Mouse (Mus musculus): ENCODE measurements at regions not wholly inside any gene's neighbourhood (a gene's known extent, or its start where the extent isn't known, plus 50 kb on each side); places are given as distances from the start of the nearest gene placed in this dataset.

GRCm38 (mm10) chr13:7306995-7307394, 658.4 kb upstream of the Pfkp start:
- DNase-seq, result no peak

- DNase-seq, result no peak
Measured at GRCm38 (mm10) chr13:7307396-7307795, 658.8 kb upstream of the Pfkp start.

- DNase-seq, result no peak
Measured at GRCm38 (mm10) chr13:7313474-7313873, 664.9 kb upstream of the Pfkp start.

GRCm38 (mm10) chr13:7330151-7330550, 681.6 kb upstream of the Pfkp start:
- no peak for DNase-seq

GRCm38 (mm10) chr13:7345760-7346159, 697.2 kb upstream of the Pfkp start:
- DNase-seq, result no peak

GRCm38 (mm10) chr13:7348431-7348830, 699.9 kb upstream of the Pfkp start:
- no peak for DNase-seq

- no peak for DNase-seq
Measured at GRCm38 (mm10) chr13:7353011-7353410, 704.4 kb upstream of the Pfkp start.

- no peak for DNase-seq
Measured at GRCm38 (mm10) chr13:7357071-7357470, 708.5 kb upstream of the Pfkp start.

- peak; percentile 5 for DNase-seq
Measured at GRCm38 (mm10) chr13:7373559-7373958, 725.0 kb upstream of the Pfkp start.

GRCm38 (mm10) chr13:7374993-7375627, 726.5 kb upstream of the Pfkp start:
- DNase-seq, result no peak

GRCm38 (mm10) chr13:7414342-7415287, 766.0 kb upstream of the Pfkp start:
- DNase-seq, result peak; percentile 19

- no peak for DNase-seq
Measured at GRCm38 (mm10) chr13:7427750-7428149, 774.9 kb upstream of the Adarb2 start.

GRCm38 (mm10) chr13:7429271-7429670, 773.4 kb upstream of the Adarb2 start:
- no peak for DNase-seq

- DNase-seq, result peak; percentile 3
Measured at GRCm38 (mm10) chr13:7451434-7452002, 751.1 kb upstream of the Adarb2 start.

GRCm38 (mm10) chr13:7475661-7476060, 727.0 kb upstream of the Adarb2 start:
- no peak for DNase-seq

GRCm38 (mm10) chr13:7518090-7518489, 684.6 kb upstream of the Adarb2 start:
- DNase-seq, result no peak

GRCm38 (mm10) chr13:7524436-7524835, 678.2 kb upstream of the Adarb2 start:
- DNase-seq, result no peak

GRCm38 (mm10) chr13:7538856-7539255, 663.8 kb upstream of the Adarb2 start:
- DNase-seq, result no peak

- DNase-seq, result no peak
Measured at GRCm38 (mm10) chr13:7584022-7584421, 618.6 kb upstream of the Adarb2 start.

Measured in embryo, embryonic 11 days (tissue).